Mouse (Mus musculus): ENCODE results near the gene Fgd2. TPM values are rescaled to one million over a fixed set of nuclear protein-coding genes. Genes with fewer than 3 reads are reported as not detected.
"Not testable (repeated sequence)": the region's sequence is repeated elsewhere in the genome, so short reads cannot be mapped to it uniquely, and the experiment has no call there.

The Fgd2 gene
- polyA plus RNA-seq, 1 experiment from 2014 or later: 8.9 TPM

- Histone ChIP-seq H3K9ac (replicated peaks) (peak within 1 kb of the TSS; percentile 95), H3K27me3 (ENCODE audit: insufficient read depth, low read length) (no peaks in the 10 kb centered on the region), H3K4me3 (ENCODE audit: low read depth, low read length) (peak within 1 kb of the TSS; percentile 94), H3K36me3 (replicated peaks; ENCODE audit: insufficient read depth, low read length) (peaks cover 11% of the 10 kb centered on the region), H3K27ac (ENCODE audit: low read depth) (peak within 1 kb of the TSS; percentile 92), H3K4me2 (ENCODE audit: low read depth, low read length) (peak within 1 kb of the TSS; percentile 93), H3K4me1 (ENCODE audit: insufficient read depth) (peaks cover 30% of the 10 kb centered on the region), H3K9me3 (ENCODE audit: low read length) (no peaks in the 10 kb centered on the region)
- TF ChIP-seq CTCF (IDR thresholded peaks at IDR 0.05; ENCODE audit: low read depth): no peak
- TF ChIP-seq EP300 (IDR thresholded peaks at IDR 0.05; ENCODE audit: low read depth): peak; percentile 44; the same call in 1 of the 2 replicates
- ATAC-seq: peak; percentile 99
- WGBS (ENCODE audit: insufficient replicate concordance): 1% methylated on average over 38 of the region's 53 CpGs
- peak; percentile 100 for DNase-seq
These were observed 13.0 kb upstream of the Fgd2 start, which contains the start of gene Mtch1 for GRCm38 (mm10) chr17:29347645-29348256. Mtch1 (minus strand) TSS chr17:29347934.

DNA sequence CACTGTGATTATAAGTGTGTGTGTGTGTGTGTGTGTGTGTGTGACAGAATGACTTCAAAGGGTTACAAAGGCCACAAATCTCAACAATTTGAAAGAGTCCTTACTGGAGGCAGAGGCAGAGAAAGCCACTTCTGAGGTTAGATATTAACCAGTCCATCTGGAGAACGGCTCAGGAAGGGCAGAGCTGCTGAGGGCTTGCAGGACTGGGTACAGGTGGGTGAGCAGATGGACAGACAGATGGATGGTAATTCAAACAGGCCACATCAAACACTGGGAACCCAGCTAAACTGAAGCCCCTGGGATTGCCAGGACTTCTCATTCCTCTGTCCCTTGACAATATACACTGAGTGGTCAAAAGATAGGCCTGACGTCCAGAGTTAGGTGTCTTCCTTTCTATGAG, 11.7 kb upstream of the Fgd2 start:
- Histone ChIP-seq H3K4me3 (ENCODE audit: low read depth, low read length) (no peak overlapping the region), H3K4me2 (ENCODE audit: low read depth, low read length) (no peak overlapping the region), H3K27ac (ENCODE audit: low read depth) (no peak overlapping the region), H3K36me3 (replicated peaks; ENCODE audit: insufficient read depth, low read length) (0 out of 2 replicates have a peak, but pooled peaks cover 7% of the 10 kb centered on the region), H3K27me3 (ENCODE audit: insufficient read depth, low read length) (no peaks in the 10 kb centered on the region), H3K4me1 (ENCODE audit: insufficient read depth) (peaks cover 28% of the 10 kb centered on the region), H3K9ac (replicated peaks) (no peak overlapping the region), H3K9me3 (ENCODE audit: low read length) (no peaks in the 10 kb centered on the region)
- ATAC-seq: no peak
- no peak for TF ChIP-seq CTCF (IDR thresholded peaks at IDR 0.05; ENCODE audit: low read depth)
- no peak for DNase-seq
- WGBS (ENCODE audit: insufficient replicate concordance): 73% methylated on average over 2 of the region's 2 CpGs

DNA sequence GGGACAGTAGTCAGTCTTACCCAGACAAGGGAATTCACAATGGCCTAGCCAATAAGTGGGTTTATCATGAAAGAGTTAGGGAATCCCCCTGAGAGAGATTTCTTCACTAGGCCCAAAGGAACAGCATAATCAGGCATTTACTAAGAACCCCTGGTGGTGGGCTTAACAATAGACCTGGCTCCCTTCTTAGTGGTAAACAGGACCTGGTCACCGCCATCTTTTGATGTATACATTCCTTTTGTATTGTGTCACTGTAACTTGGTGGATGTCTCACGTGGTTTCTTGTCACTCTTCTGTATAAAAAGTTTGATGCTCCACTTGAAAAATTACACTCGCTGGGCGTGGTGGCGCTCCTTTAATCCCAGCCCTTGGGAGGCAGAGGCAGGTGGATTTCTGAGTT, 9.7 kb upstream of the Fgd2 start:
- not testable (repeated sequence) for H3K4me3 ChIP-seq (ENCODE audit: low read depth, low read length); H3K27ac ChIP-seq (ENCODE audit: low read depth); H3K9me3 ChIP-seq (ENCODE audit: low read length); H3K9ac ChIP-seq (replicated peaks); H3K36me3 ChIP-seq (replicated peaks; ENCODE audit: insufficient read depth, low read length); DNase-seq; ATAC-seq; H3K4me2 ChIP-seq (ENCODE audit: low read depth, low read length); H3K27me3 ChIP-seq (ENCODE audit: insufficient read depth, low read length)
- 79% methylated on average over 5 of the region's 5 CpGs for WGBS (ENCODE audit: insufficient replicate concordance)
- H3K4me1 ChIP-seq (ENCODE audit: insufficient read depth): peaks cover 27% of the 10 kb centered on the region

- DNase-seq: no peak
- H3K9me3 ChIP-seq (ENCODE audit: low read length): no peaks in the 10 kb centered on the region
- H3K4me3 ChIP-seq (ENCODE audit: low read depth, low read length): no peak overlapping the region
- 72% methylated on average over 5 of the region's 5 CpGs for WGBS (ENCODE audit: insufficient replicate concordance)
- H3K4me1 ChIP-seq (ENCODE audit: insufficient read depth): peaks cover 16% of the 10 kb centered on the region
- peak overlapping the region; percentile 2; the same call in 1 of the 2 replicates for H3K9ac ChIP-seq (replicated peaks)
- no peaks in the 10 kb centered on the region for H3K36me3 ChIP-seq (replicated peaks; ENCODE audit: insufficient read depth, low read length)
- H3K27me3 ChIP-seq (ENCODE audit: insufficient read depth, low read length): no peaks in the 10 kb centered on the region
- H3K27ac ChIP-seq (ENCODE audit: low read depth): peak overlapping the region; percentile 87
- no peak overlapping the region for H3K4me2 ChIP-seq (ENCODE audit: low read depth, low read length)
- TF ChIP-seq CTCF (IDR thresholded peaks at IDR 0.05; ENCODE audit: low read depth): no peak
- no peak for TF ChIP-seq EP300 (IDR thresholded peaks at IDR 0.05; ENCODE audit: low read depth)
- no peak for ATAC-seq
These were observed 5.3 kb upstream of the Fgd2 start for GRCm38 (mm10) chr17:29355461-29355840.

DNA sequence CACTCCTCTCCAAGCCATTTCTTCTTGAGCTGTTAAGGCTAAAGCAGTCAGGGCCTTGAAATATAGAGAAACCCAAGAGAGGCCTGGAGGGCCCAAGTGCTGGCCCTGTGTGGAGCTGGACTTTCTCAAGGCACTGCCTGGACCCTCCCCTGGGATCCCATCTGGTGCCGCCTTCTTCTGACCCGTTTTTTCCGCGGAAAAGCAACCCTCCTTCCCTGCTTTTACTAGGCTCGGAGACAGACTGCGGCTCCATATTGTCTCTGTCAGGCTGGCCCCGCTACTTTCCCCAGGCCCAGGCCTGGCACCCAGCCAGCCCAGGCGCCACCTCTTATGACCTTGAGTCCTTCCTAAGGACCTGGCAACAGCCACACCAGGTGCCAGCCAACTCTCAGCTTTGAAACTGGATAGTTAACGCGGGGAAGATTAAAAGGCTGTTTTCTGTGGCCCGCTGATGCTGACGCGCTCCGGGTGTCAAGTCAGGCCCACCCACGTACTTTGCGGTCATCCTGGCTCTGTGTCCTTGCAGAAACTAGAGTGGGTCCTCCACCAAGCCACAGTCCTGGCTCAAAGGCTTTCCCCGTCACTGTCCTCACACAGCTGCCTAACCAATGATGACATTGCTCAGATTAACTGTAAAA, 4.8 kb upstream of the Fgd2 start:
- Histone ChIP-seq H3K36me3 (replicated peaks; ENCODE audit: insufficient read depth, low read length) (no peaks in the 10 kb centered on the region), H3K4me1 (ENCODE audit: insufficient read depth) (peaks cover 21% of the 10 kb centered on the region), H3K4me2 (ENCODE audit: low read depth, low read length) (peak overlapping the region; percentile 62), H3K4me3 (ENCODE audit: low read depth, low read length) (peak overlapping the region; percentile 28; the same call in 1 of the 2 replicates), H3K27me3 (ENCODE audit: insufficient read depth, low read length) (no peaks in the 10 kb centered on the region), H3K9me3 (ENCODE audit: low read length) (no peaks in the 10 kb centered on the region), H3K27ac (ENCODE audit: low read depth) (peak overlapping the region; percentile 87), H3K9ac (replicated peaks) (peak overlapping the region; percentile 2)
- TF ChIP-seq CTCF (IDR thresholded peaks at IDR 0.05; ENCODE audit: low read depth): no peak
- TF ChIP-seq EP300 (IDR thresholded peaks at IDR 0.05; ENCODE audit: low read depth): no peak
- DNase-seq: no peak
- WGBS (ENCODE audit: insufficient replicate concordance): 48% methylated on average over 17 of the region's 17 CpGs
- peak; percentile 56 for ATAC-seq

- Histone ChIP-seq H3K27ac (ENCODE audit: low read depth) (peak overlapping the region; percentile 87), H3K9me3 (ENCODE audit: low read length) (no peaks in the 10 kb centered on the region), H3K36me3 (replicated peaks; ENCODE audit: insufficient read depth, low read length) (no peaks in the 10 kb centered on the region), H3K27me3 (ENCODE audit: insufficient read depth, low read length) (no peaks in the 10 kb centered on the region), H3K4me1 (ENCODE audit: insufficient read depth) (peaks cover 23% of the 10 kb centered on the region), H3K4me2 (ENCODE audit: low read depth, low read length) (peak overlapping the region; percentile 62), H3K9ac (replicated peaks) (peak overlapping the region; percentile 2), H3K4me3 (ENCODE audit: low read depth, low read length) (peak overlapping the region; percentile 28)
- DNase-seq (peak; percentile 76), ATAC-seq (peak; percentile 83)
- 18% methylated on average over 11 of the region's 11 CpGs for WGBS (ENCODE audit: insufficient replicate concordance)
- TF ChIP-seq CTCF (IDR thresholded peaks at IDR 0.05; ENCODE audit: low read depth) (no peak), EP300 (IDR thresholded peaks at IDR 0.05; ENCODE audit: low read depth) (no peak)
These were observed 4.2 kb upstream of the Fgd2 start for GRCm38 (mm10) chr17:29356479-29356856.

Measured in liver, postnatal 0 days (tissue).